Mouse (Mus musculus) erythroblast, embryonic 14.5 days (primary cell): ENCODE results near the gene Osgepl1.

Experiments
- GATA1 ChIP-seq: IDR thresholded peaks from 2 replicates; pipeline ENCODE4 v1.6.1; 2012; ENCODE audit warnings: low read length, inconsistent platforms, mixed read lengths
- TAL1 ChIP-seq: IDR thresholded peaks from 3 replicates; pipeline ENCODE4 v1.6.1; 2012; ENCODE audit warnings: low read length, inconsistent platforms, mixed read lengths

- TF ChIP-seq GATA1 (no peak), TAL1 (no peak)
Measured at GRCm38 (mm10) chr1:53324827-53325494, 11.5 kb downstream of the Osgepl1 start.
